Comparison of ENCODE assay signal across 12 mouse cellular contexts in the genomic region with DNA sequence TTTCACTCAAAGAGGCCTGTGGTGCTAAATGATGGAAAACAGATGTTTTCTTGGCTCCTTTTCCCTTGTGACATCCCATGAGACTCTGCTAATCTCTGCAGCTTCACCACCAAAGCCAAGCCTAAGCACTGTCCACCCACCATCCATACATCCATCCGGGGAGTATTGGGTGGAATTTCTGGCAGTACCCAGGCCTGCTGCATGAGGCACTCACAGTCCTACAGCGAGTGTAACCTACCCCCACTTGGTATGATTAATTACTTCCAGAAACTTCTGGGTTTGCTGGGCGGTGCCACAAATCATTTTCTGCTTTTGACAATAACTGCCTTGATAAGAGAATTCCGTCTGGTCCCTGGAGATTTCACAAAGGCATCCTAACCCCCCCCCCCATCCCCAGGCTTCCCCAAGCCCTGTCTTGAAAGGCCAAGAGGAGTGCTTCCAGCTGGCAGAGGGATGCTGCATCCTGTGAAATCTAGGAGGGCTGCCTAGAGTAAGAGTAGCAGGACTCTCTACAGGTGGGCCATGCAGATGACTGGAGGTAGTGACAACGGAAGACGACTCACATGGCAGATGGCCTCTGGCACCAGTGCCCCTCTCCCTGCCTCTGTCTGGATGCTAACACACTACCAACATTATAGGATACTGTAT. TPM values are rescaled to one million over a fixed set of nuclear protein-coding genes. Genes with fewer than 3 reads are reported as not detected.
DNase-seq lines count a peak whose midpoint lies in the region.
"Had no signal": no experiment of that assay in that cellular context is flagged by ENCODE, and none has a peak within 500 bp of the region (broad histone marks: within the 10 kb centered on the region; RNA-seq: fewer than 3 reads in every experiment).

No protein-coding gene starts in this region.

- DNase-seq in kidney, adult 8-10 months = peak; percentile 6 to 13
- DNase-seq in kidney, adult 18-20 months = no peak
- peak; percentile 50 for DNase-seq in adipocyte (ENCODE audit: low spot score)
- peak; percentile 34 for DNase-seq in heart, postnatal 4 days
- DNase-seq in lung, postnatal 36 days = peak; percentile 47
- no peak for DNase-seq in urinary bladder, postnatal 36 days (ENCODE audit: low spot score in 2 of 2)
- DNase-seq in right cerebral cortex, postnatal 25 days = no peak
- DNase-seq: cerebellum, adult 9-10 months; forebrain, postnatal 0 days; gastrocnemius, postnatal 10 days; left cerebral cortex, postnatal 4 days; thymus, adult 2 months had no signal

RNA-seq across cellular contexts. Expression of a gene that starts 31.1 kb away (rescaled TPM):
- total RNA-seq in heart, postnatal 4 days (2021) = 1 to 10 TPM; 5.4 to 5.9 TPM

Comparison
In these comparisons a context has a peak if more than half of its experiments do, and no peak if none do; other contexts are left out.
1. DNase-seq: peak in kidney, adult 8-10 months (2 of 2), adipocyte (single experiment), heart, postnatal 4 days (single experiment) and lung, postnatal 36 days (single experiment); none in kidney, adult 18-20 months (single experiment), urinary bladder, postnatal 36 days (0 of 2) and right cerebral cortex, postnatal 25 days (single experiment).